Mouse (Mus musculus) left cerebral cortex, adult 18-20 months (tissue): Measurements from ENCODE around the gene Tcl1b4. TPM values are rescaled to one million over a fixed set of nuclear protein-coding genes. Genes with fewer than 3 reads are reported as not detected.
"Not testable (repeated sequence)": the region's sequence is repeated elsewhere in the genome, so short reads cannot be mapped to it uniquely, and the experiment has no call there.

Source experiments
- DNase-seq, 2 experiments: peaks; one replicate each; pipeline ENCODE4 v3.0.0; 2021 to 2022; ENCODE audit warnings: low spot score in 2 of 2, mixed read lengths in 1 of 2
- long read RNA-seq, 2 experiments: library from polyadenylated mRNA; stranded (forward); transcript quantifications; one replicate each; pipeline ENCODE4 v2.0.0; 2021
- total RNA-seq, 2 experiments: library from RNA; stranded (reverse); gene quantifications; 2 replicates each; pipeline ENCODE4 v1.2.3; 2021

Tcl1b4 gene
- total RNA-seq = not detected
- long read RNA-seq, experiment 1 = 0 reads
- long read RNA-seq, experiment 2 = 0 reads

- DNase-seq = not testable (repeated sequence)
These were observed at the start of gene Tcl1b4 for GRCm38 (mm10) chr12:105201657-105202056. Gene Tcl1b4 (plus strand): TSS chr12:105201957.

GRCm38 (mm10) chr12:105155286-105155685 is 46.5 kb upstream of the Tcl1b4 start:
- DNase-seq = peak; percentile 2 to 17

GRCm38 (mm10) chr12:105158842-105159241 is 42.9 kb upstream of the Tcl1b4 start:
- DNase-seq = no peak

DNA sequence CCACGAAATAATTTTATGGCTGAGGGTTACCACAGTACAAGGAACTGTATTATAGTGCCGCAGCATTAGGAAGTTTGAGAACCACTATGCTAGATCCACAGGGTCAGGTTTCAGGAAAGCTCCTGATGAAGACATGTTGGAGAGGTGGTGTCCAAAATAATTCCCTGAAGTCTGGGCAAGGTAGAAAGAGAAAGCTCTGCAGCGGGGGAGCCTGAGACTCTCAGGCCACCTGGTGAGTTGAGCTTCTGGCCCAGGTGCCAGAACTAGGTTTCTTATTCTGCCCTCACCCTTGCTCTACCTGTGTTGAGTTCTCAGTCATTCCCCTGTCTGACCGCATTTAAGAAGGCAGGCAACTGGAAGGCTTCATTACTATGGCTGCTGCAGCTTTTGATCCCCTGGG is 42.4 kb upstream of the Tcl1b4 start, which contains the start of gene Tcl1b1:
Gene Tcl1b1, plus strand, starts transcription at position 301 of the 400 bp plus-strand sequence.
- no peak for DNase-seq

GRCm38 (mm10) chr12:105166734-105167133 is 35.0 kb upstream of the Tcl1b4 start:
- DNase-seq = no peak

DNA sequence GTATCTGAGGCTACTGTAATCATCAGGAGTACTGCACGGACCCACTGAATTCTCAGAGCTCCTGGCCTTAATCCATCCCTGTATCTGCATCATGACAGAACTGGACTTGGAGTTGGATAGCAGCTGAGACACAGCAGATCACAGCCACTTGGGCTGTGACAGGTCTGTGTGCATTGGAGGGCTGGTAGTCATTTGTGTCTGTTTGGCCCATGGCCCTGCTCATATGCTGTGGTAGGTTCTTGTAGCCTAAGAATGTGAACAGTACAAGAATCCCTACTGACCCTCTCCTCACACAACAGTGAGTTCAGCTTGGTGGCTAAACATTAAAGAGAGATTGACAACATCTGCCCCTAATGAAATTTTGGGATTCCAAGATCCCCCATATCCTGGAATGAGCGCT is 28.4 kb upstream of the Tcl1b4 start:
- DNase-seq = no peak

- DNase-seq = peak; percentile 36 to 55
These were observed 27.4 kb upstream of the Tcl1b4 start for GRCm38 (mm10) chr12:105174318-105174717.

- DNase-seq = not testable (repeated sequence)
These were observed 25.7 kb upstream of the Tcl1b4 start, which contains the start of gene Tcl1b5 for GRCm38 (mm10) chr12:105176044-105176443. Gene Tcl1b5 (plus strand): TSS chr12:105176344.

DNA sequence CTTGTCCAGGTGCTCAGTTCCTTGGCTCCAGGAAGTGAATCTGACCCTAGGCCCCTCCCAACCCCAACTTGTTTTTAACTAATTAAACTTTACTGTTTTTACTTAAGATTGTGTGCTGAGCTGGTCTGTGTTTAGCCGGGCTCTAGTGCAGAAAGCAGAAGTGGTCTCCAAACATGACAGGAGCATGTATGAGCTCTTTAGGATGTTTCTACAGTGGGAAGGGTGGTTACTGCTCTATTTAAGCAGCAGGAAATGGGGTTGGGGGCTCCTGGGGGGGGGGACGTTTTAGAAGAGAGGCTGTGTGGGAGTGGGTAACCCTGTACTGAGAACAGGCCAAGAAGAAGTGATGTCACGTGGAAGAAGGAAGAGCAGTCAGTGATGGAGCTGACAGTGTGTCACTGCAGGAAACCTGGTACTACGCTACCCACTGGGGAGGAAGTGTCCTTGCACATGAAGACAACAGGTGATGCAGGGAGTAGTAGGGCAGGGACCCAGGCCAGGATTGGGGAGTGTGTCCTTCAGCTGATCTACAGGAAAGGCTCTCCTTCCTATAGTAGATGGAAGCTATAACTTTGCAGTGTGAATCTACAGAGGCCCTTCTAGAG is 20.6 kb upstream of the Tcl1b4 start:
- not testable (repeated sequence) for DNase-seq

- peak; percentile 4 to 18 for DNase-seq
These were observed 12.8 kb upstream of the Tcl1b4 start for GRCm38 (mm10) chr12:105188980-105189379.

DNA sequence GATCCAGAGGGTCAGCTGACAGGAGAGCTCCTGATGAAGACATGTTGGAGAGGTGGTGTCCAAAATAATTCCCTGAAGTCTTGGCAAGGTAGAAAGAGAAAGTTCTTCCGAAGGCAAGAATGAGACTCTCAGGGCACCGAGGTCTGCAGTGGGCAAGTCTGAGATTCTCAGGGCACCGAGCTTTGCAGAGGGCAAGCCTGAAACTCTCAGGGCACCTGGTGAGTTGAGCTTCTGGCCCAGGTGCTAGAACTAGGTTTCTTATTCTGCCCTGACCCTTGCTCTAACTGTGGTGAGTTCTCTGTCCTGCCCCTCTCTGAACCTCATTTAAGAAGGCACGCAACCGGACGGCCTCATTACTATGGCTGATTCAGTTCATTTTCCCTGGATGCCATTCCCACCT is 11.0 kb upstream of the Tcl1b4 start, which contains the start of gene Tcl1b3:
Gene Tcl1b3, plus strand, starts transcription at position 301 of the 400 bp plus-strand sequence.
- DNase-seq = not testable (repeated sequence)

DNA sequence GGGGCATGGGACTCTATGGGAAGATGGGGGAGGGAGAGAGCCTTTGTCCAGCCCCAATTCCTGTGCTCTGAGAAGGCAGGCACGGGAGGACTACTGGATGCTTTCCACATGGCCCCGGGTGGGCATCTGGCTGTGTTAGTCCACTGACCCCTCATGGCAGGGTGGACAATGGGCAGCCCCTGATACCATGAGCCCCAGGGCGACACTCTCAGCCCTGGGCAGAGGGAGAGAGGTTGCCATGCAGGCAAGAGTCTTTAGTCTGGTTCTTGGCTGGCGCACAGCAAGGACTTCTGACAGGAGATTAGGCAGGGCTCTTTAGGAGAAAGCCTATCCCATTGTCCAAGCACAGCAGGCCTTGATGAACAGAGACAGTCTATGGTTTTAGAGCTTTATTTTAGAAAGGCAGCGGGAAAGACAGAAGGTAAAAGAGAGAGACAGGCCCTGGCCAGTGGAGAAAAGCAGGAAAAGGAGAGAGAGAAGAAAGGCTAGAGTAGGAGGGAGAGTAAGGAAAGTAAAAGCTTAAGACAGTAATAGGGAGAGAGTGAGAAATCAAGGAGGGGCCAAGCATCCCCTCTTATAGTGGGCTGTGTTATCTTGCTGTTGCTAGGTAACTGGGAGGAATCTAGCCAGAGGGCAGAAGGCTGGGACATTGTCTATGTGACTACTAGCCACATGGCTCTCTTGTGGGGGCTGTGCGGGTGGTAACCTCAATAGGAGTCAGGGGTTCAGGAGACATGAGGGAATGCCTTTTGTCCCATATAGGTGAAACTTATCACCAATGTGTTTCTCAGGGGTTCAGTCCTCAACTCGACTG is 1.9 kb upstream of the Tcl1b4 start:
- not testable (repeated sequence) for DNase-seq

- DNase-seq = no peak
These were observed 5.3 kb downstream of the Tcl1b4 start for GRCm38 (mm10) chr12:105207071-105207470.

DNA sequence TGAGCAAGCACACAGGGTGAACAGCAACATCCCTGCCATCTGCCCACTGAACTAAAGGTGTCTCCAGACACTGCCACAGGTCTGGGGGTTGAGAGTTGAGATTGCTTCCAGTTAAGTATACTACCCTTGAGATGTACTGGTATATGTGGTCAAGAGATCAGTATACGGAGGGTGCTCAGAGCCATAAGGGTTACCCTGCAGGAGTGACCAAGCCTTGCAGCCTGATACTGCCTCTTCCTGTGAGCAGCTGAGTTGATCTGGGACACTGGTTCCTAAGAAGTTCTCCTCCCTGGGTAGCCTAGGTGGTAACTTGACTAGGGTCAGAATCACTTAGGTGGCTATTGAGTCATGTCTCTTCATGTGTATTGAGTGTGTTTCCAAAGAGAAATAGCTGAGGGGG is 6.7 kb downstream of the Tcl1b4 start:
- no peak for DNase-seq

- no peak for DNase-seq
These were observed 7.5 kb downstream of the Tcl1b4 start for GRCm38 (mm10) chr12:105209231-105209630.

- no peak for DNase-seq
These were observed 15.5 kb downstream of the Tcl1b4 start for GRCm38 (mm10) chr12:105217101-105217760.

DNA sequence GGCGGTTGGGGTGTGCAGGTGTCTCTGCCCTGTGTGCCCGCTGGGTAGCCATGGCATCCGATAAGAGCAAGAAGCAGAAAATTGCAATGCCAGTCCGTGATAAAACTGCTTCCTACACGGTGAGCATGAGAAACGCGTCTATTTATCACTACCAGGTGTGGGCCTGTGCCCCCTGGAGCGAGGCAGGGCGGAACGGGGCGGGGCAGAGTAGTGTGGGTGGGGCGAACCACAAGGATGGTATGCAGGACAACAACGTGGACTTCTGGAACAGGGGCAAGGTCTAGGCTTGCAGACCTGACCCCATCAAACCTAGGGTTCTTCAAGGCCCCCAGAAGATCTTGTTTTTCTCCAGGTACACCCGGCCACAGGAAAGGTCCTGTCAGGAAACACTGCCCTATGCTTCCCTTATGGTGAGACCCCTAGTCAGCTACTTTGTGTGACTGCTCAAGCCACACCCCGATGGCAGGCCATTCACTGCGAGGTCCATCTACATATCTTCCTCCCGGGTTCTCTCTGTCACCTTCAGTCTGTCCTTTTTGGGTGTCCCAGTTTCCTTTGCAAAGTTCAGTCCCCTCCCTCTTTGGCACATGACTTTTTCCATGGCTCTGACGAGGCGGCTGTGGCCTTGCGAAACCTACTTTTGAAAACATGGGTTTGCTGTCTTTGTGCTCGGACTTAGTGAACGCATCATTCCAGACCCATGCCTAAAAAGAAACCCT is 21.0 kb downstream of the Tcl1b4 start, which contains the start of gene Tcl1:
Gene Tcl1, minus strand, starts transcription at position 193 of the 719 bp plus-strand sequence.
- no peak for DNase-seq

GRCm38 (mm10) chr12:105224621-105225320 is 23.0 kb downstream of the Tcl1b4 start:
- no peak for DNase-seq

- DNase-seq = no peak
These were observed 32.6 kb downstream of the Tcl1b4 start for GRCm38 (mm10) chr12:105234362-105234761.

DNA sequence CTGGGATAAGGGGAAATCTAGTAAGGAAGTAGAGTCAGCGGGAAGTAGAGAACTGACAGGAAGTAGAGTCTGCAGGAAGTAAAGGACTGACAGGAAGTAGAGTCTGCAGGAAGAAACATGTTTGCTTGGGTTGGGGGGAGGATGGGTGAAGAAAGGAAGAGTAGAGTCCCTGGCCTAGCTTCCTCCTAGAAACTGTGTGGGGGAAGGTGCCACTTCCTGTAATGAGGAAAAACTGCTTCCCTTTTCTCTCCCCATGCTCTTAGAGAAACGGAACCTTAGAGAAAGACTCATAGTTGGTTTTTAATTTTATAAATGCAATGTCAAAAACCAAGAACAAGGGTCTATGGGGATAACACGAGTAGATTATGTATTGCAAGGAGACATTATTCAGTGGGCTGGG is 33.3 kb downstream of the Tcl1b4 start:
- DNase-seq = no peak
